Mouse (Mus musculus): ENCODE data around the gene Nlrp9c. TPM values are rescaled to one million over a fixed set of nuclear protein-coding genes. Genes with fewer than 3 reads are reported as not detected.
"Not testable (repeated sequence)": the region's sequence is repeated elsewhere in the genome, so short reads cannot be mapped to it uniquely, and the experiment has no call there.

Gene Nlrp9c
- not detected for total RNA-seq (2021)
- long read RNA-seq, experiment 1 = 0 reads
- long read RNA-seq, experiment 2 = 0 reads

GRCm38 (mm10) chr7:26403600-26403999, at the start of gene Nlrp9c:
Gene Nlrp9c (minus strand): TSS chr7:26403700.
- not testable (repeated sequence) for DNase-seq (ENCODE audit: low spot score in 2 of 2); H3K27ac ChIP-seq

GRCm38 (mm10) chr7:26434813-26435212, 31.3 kb upstream of the Nlrp9c start, which contains the start of gene Nlrp4a:
Gene Nlrp4a (plus strand): TSS chr7:26435113.
- Histone ChIP-seq H3K27ac (no peak within 1 kb of the TSS), H3K4me3 (no peak within 1 kb of the TSS)
- TF ChIP-seq CTCF (conservative IDR thresholded peaks at IDR 0.05) = no peak
- no peak for DNase-seq (ENCODE audit: low spot score in 2 of 2)

More at GRCm38 (mm10) chr7:26403600-26403999, at the start of gene Nlrp9c:
- H3K4me3 ChIP-seq = not testable (repeated sequence)

DNA sequence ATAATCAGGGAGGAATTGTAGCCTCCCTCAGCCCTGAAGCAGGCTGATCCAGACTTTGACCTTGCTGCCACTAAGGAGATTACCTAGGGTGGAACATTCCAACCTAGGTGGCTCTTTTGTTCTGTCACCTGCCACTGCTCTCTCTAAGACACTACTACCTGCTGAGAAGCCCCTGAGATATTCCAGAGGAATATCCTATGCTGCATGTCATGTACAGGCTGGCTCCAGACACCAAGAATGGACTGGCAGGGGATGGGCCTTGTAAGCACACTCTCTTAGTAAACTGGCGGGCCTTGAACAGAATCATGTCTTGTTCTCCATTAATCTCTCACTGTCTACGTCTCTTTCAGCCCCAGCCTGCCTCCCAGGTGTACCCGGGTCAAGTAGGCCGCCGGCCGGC, 11.7 kb downstream of the Nlrp9c start:
- DNase-seq (ENCODE audit: low spot score in 2 of 2); H3K4me3 ChIP-seq; H3K27ac ChIP-seq: not testable (repeated sequence)

DNA sequence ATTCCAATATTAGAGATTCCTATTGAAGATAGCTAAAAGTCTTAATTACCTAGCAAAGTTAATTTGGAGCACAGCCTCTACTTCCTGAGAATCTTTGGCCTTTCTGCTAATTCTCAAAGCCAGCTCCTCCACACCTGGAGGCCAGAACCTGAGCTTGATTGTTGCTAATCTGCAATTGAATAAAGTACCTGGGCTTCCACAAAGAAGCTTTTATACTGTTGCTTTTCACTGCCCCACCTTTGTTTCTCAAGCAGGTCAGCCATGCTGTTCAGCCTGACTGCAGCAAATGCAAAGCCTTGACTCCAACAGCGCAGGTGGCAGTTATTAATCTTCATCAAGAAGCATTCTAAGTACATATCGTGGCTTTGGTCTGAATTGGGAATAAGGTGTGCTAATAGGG, 12.4 kb downstream of the Nlrp9c start:
- H3K4me3 ChIP-seq; DNase-seq (ENCODE audit: low spot score in 2 of 2); H3K27ac ChIP-seq: not testable (repeated sequence)

DNA sequence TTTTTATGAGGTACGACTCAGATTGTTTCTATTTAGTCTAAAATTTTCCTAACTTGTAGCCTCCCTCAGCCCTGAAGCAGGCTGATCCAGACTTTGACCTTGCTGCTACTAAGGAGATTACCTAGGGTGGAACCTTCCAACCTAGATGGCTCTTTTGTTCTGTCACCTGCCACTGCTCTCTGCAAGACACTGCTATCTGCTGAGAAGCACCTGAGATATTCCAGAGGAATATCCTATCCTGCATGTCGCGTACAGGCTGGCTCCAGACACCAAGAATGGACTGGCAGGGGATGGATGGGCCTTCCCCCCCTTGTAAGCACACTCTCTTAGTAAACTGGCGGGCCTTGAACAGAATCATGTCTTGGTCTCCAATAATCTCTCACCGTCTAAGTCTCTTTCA, 16.8 kb downstream of the Nlrp9c start:
- H3K27ac ChIP-seq; H3K4me3 ChIP-seq; DNase-seq (ENCODE audit: low spot score in 2 of 2): not testable (repeated sequence)

DNA sequence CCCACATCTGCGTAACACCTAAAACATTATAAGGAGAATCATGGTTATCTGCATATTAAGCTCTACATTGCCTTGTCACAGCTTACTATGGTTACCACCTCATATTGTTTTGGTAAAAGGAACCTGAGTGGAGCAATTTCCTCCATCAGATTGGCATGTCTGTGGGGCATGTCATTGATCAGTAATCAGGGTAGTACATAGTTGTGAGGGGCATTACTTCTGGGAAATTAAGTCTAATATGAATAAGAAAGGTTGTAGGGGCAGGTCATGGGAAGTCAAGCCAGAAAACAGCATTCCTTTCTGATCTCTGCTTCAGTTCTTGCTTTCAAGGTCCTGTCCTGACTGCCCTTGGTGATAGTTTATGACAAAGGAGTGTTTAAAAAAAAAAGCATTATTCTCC, 22.7 kb downstream of the Nlrp9c start:
- DNase-seq (ENCODE audit: low spot score in 2 of 2) = no peak
- Histone ChIP-seq H3K4me3 (no peak overlapping the region), H3K27ac (no peak overlapping the region)
- no peak for TF ChIP-seq CTCF (conservative IDR thresholded peaks at IDR 0.05)

- DNase-seq (ENCODE audit: low spot score in 2 of 2); H3K4me3 ChIP-seq: not testable (repeated sequence)
These were observed 30.3 kb downstream of the Nlrp9c start for GRCm38 (mm10) chr7:26373221-26373620.

GRCm38 (mm10) chr7:26356719-26357118, 46.8 kb downstream of the Nlrp9c start:
- DNase-seq (ENCODE audit: low spot score in 2 of 2); H3K4me3 ChIP-seq: not testable (repeated sequence)

More at GRCm38 (mm10) chr7:26373221-26373620, 30.3 kb downstream of the Nlrp9c start:
- H3K27ac ChIP-seq = not testable (repeated sequence)

DNA sequence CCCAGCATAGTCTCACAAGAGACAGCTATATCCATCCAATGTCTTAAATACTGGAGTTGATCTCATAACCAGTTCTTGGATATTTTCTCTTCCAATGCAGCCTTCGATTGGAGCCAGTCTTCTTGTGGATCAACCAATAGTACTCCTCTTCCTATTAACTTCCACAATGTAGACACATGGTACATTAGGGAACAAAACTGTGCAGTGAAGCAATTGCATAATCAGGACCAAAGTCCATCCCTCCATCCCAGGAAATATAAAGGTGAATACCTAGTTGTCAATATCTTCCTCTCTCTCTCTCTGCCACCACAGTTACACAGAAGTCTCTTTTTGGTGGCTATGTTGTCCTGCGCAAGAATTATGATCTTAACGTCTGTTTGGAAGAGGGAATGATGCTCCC, 51.2 kb downstream of the Nlrp9c start:
- H3K27ac ChIP-seq; DNase-seq (ENCODE audit: low spot score in 2 of 2); H3K4me3 ChIP-seq: not testable (repeated sequence)

More at GRCm38 (mm10) chr7:26356719-26357118, 46.8 kb downstream of the Nlrp9c start:
- H3K27ac ChIP-seq = not testable (repeated sequence)

- H3K27ac ChIP-seq; H3K4me3 ChIP-seq; DNase-seq (ENCODE audit: low spot score in 2 of 2): not testable (repeated sequence)
These were observed 53.3 kb downstream of the Nlrp9c start for GRCm38 (mm10) chr7:26350177-26350576.

- not testable (repeated sequence) for H3K4me3 ChIP-seq; DNase-seq (ENCODE audit: low spot score in 2 of 2); H3K27ac ChIP-seq
These were observed 83.1 kb downstream of the Nlrp9c start for GRCm38 (mm10) chr7:26320361-26320760.

GRCm38 (mm10) chr7:26315809-26316208, 87.7 kb downstream of the Nlrp9c start:
- H3K27ac ChIP-seq; H3K4me3 ChIP-seq; DNase-seq (ENCODE audit: low spot score in 2 of 2): not testable (repeated sequence)

GRCm38 (mm10) chr7:26315194-26315593, 88.3 kb downstream of the Nlrp9c start:
- H3K4me3 ChIP-seq; DNase-seq (ENCODE audit: low spot score in 2 of 2); H3K27ac ChIP-seq: not testable (repeated sequence)

- DNase-seq (ENCODE audit: low spot score in 2 of 2); H3K4me3 ChIP-seq; H3K27ac ChIP-seq: not testable (repeated sequence)
These were observed 91.7 kb downstream of the Nlrp9c start for GRCm38 (mm10) chr7:26311786-26312185.

DNA sequence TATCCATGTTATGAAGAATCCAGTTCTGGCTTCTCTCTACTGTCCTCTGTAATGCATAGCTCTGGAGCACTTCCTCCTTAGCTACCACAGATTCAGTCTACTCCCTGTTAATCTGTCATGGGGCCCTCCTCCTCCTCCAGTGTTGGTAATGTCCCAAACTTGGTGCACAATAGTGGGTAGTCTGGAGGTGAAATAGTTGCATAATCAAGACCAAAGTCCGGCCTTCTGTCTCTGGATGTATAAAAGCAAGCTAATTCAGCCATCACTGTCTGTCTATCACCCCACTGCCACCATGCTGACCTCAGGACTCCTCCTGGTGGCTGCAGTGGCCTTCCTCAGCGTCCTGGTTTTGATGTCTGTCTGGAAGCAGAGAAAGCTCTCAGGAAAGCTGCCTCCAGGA, 96.6 kb downstream of the Nlrp9c start, which contains the start of gene Cyp2a4:
TSS of gene Cyp2a4 (plus strand) at position 244 of the 400 bp plus-strand sequence.
- not testable (repeated sequence) for H3K27ac ChIP-seq; DNase-seq (ENCODE audit: low spot score in 2 of 2); H3K4me3 ChIP-seq

DNA sequence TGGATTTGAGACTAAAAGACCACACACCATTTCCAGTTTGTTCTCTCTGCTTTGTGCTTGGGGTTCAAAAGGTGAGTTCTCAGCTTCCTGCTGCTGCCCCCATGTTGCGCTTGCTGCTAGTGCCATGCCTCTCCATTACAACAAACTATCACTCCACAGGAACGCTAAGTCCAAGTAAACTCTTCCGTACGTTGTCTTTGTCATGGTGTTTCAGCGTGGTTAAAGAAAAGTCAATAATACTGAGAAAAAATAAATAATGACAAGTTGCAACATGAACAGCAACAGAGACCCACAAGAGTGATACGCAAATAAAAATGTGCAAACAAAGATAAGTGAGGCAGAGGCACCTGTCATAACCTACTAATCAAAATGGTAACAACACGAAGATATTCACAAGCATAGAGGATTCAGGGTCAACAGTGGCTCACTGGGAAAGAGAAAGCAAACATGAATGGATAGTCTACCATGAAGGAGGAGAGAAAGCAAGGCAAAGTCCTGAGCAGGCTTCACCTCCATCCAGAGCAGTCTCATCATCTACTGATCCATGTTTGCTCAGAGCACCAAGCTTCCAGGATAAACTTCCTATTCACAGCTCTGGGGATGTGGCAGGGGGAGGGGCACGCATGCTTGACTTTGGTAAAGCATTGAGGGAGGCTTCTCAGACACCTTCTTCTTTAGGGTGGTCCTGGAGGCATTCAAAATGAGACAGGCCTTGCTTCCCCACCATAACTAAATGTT, 99.9 kb downstream of the Nlrp9c start:
- H3K27ac ChIP-seq; H3K4me3 ChIP-seq; DNase-seq (ENCODE audit: low spot score in 2 of 2): not testable (repeated sequence)
